Mouse (Mus musculus) c-Kit-negative CD71-positive TER-119-positive erythroid progenitor cells, embryonic 14.5 days (primary cell): ENCODE data around the gene Crybb1.

Source experiments
- DNase-seq: peaks from one replicate; pipeline ENCODE4 v3.0.0-alpha.2; 2013; ENCODE audit warnings: low read depth, low spot score

The Crybb1 gene

DNA sequence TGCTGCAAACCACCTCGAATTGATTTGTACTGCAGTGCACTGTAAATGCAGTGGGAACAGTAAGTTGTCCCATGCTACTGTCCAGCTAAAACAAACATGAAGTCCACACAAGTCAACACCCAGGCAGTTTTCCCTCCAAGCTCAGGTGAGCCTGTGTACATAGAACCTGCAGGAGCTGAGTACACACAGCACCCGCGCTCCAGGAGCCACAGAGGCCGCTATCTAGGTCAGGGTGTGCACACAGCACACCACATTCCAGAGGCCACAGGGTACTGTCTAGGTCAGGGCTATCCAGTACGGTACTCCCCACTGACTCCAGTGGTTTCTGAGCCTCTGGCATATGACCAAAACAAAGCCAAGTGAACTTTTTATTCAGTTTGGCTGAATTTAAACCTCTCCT is 46.7 kb downstream of the Crybb1 start:
- no peak for DNase-seq

DNA sequence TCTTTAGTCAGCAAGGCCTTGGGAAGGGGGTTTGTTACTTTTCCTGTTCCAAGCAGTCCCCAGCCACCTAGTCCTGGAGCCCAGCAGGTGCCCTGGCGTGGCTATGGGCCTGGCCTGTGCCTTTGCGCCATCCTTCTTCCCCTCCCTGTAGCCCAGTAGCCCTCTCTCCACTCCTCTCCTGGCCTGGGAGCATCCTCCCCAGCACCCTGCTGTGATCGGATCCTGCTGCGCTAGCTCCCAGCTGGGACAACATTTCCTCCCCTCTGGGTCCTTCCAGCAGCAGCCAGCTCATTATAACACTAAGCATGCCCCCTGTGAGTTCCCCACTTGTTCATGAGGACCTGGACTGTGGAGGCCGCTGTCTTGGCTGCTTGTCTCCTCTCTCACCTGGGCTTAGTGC is 50.2 kb downstream of the Crybb1 start:
- no peak for DNase-seq

DNA sequence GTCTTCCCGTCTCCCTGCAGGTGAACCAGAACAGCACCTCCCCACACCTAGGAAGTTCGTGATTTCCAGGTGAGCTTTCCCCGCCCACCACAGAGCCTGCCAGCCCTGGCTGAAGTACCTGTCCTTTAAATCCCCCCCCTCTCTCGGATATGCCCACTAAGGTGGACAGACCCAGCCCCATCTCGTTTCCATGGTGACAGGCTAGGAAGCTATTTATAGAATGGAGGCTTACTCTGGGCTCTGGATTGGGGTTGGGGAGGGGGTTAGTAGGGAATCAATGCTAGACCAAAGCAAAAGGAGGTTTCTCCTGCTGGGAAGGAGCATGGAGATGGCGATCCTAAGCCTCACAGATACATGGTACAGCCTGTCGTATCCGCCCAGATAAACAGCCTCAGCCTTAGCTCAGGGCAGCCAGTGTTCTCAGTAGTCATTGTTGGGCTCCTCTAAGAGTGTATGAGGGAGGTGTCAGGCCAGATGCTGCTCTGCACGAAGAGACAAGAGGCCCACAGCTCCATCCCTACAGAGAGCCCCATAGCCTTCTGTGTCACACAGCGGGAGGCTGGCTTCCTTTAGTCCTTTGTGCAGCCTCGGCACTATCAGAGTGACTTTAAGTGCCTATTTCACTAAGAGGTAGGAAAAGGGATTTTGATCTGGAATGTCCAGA is 57.7 kb downstream of the Crybb1 start:
- DNase-seq: no peak

DNA sequence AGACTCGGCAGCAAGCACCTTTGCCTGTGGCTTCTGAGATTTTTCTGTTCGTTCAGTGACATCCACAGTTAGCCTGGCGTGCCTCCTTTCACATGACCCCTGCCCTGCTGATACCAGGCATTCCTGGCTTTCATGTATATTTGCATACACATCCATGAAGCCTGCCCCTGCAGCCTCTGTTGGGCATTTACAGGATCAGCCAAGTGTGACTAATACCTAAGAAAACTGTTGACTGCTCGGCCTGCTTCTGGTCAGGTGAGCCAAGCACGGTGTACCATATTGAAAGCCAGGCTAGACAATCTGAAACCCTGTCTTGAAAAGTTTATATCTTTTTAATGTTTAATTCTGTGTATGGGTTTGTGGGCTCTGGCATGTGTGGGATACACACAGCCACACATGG is 60.9 kb downstream of the Crybb1 start:
- no peak for DNase-seq

DNA sequence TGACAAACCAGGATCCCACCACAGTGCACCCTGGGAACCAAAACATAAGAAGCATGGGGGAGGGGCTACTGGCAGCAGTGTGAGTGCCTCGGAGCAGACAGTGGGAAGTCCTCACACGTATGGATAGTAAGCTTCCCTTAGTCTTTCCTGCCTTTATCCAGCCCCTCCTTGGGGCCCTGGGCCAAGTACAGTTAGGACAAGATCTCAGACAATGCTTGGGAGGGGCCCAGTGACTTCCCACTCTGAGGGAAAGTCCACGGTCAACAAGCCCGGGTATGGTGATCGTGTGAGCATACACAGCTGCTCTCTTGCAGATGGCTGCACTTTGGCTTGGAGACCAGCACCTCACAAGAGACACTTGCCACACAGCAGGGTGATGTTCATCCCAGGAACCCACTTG is 61.7 kb downstream of the Crybb1 start:
- no peak for DNase-seq
